Mouse (Mus musculus): ENCODE measurements around the gene Zdhhc7. TPM values are rescaled to one million over a fixed set of nuclear protein-coding genes. Genes with fewer than 3 reads are reported as not detected.

The Zdhhc7 gene
- polyA plus RNA-seq, 1 experiment, result 32.4 TPM

GRCm38 (mm10) chr8:120103916-120104315 lies 2.6 kb upstream of the Zdhhc7 start:
- Histone ChIP-seq H3K27me3 (ENCODE audit: control insufficient read depth, insufficient read depth, insufficient read length) (no peaks in the 10 kb centered on the region), H3K79me2 (ENCODE audit: control insufficient read depth, insufficient read depth) (peaks cover 39% of the 10 kb centered on the region), H3K79me3 (ENCODE audit: low read depth) (peaks cover 20% of the 10 kb centered on the region), H3K4me3 (ENCODE audit: insufficient read depth, poor library complexity, severe bottlenecking) (no peak overlapping the region), H3ac (ENCODE audit: control insufficient read depth, insufficient read length, low read depth) (no peak overlapping the region), H3K36me3 (ENCODE audit: control insufficient read depth, insufficient read depth) (peaks cover 5% of the 10 kb centered on the region)
- no peak for TF ChIP-seq MYOG (IDR thresholded peaks at IDR 0.05; ENCODE audit: control insufficient read depth, extremely low read depth, insufficient read length)
- TF ChIP-seq CEBPB (IDR thresholded peaks at IDR 0.05; ENCODE audit: low read depth), result no peak

GRCm38 (mm10) chr8:120100388-120101067 lies 754 bp downstream of the Zdhhc7 start:
- Histone ChIP-seq H3K4me3 (ENCODE audit: insufficient read depth, poor library complexity, severe bottlenecking) (peak overlapping the region; percentile 85), H3K36me3 (ENCODE audit: control insufficient read depth, insufficient read depth) (peaks cover 8% of the 10 kb centered on the region), H3K27me3 (ENCODE audit: control insufficient read depth, insufficient read depth, insufficient read length) (no peaks in the 10 kb centered on the region), H3K79me2 (ENCODE audit: control insufficient read depth, insufficient read depth) (peaks cover 69% of the 10 kb centered on the region), H3K79me3 (ENCODE audit: low read depth) (peaks cover 29% of the 10 kb centered on the region), H3ac (ENCODE audit: control insufficient read depth, insufficient read length, low read depth) (peak overlapping the region; percentile 99)
- TF ChIP-seq CEBPB (IDR thresholded peaks at IDR 0.05; ENCODE audit: low read depth) (no peak), MYOD1 (IDR thresholded peaks at IDR 0.05; ENCODE audit: control insufficient read depth, insufficient read length, low read depth) (no peak), FOSL1 (IDR thresholded peaks at IDR 0.05; ENCODE audit: insufficient read depth, low read length, poor library complexity, severe bottlenecking) (no peak), CTCF (IDR thresholded peaks at IDR 0.05; ENCODE audit: control insufficient read depth, insufficient read depth, insufficient read length) (no peak), USF1 (IDR thresholded peaks at IDR 0.05; ENCODE audit: low read depth) (no peak), MAX (IDR thresholded peaks at IDR 0.05) (no peak), MYOG (IDR thresholded peaks at IDR 0.05; ENCODE audit: control insufficient read depth, extremely low read depth, insufficient read length) (no peak)

DNA sequence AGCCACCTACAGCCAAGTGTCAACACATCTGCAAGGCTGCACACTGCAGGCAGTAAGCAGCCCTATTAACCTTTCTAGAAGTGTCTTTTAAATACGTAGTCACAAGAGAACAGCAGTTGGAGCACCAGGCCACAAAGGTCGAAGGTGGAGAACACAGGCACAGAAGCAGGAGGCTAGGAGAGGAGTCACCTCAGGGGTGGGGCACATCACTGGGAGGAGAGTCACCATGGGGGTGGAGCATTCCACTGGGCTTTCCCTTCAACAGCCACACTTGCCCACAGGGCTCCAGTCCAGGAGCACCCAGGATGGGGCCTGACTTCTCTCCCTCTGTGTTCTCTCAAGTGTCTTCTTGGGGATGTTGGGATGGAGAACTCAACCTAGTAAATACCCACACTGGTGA lies 4.8 kb downstream of the Zdhhc7 start:
- Histone ChIP-seq H3K4me3 (ENCODE audit: insufficient read depth, poor library complexity, severe bottlenecking) (no peak overlapping the region), H3K36me3 (ENCODE audit: control insufficient read depth, insufficient read depth) (peaks cover 18% of the 10 kb centered on the region), H3K27me3 (ENCODE audit: control insufficient read depth, insufficient read depth, insufficient read length) (no peaks in the 10 kb centered on the region), H3K79me2 (ENCODE audit: control insufficient read depth, insufficient read depth) (peaks cover 70% of the 10 kb centered on the region), H3K79me3 (ENCODE audit: low read depth) (peaks cover 21% of the 10 kb centered on the region), H3ac (ENCODE audit: control insufficient read depth, insufficient read length, low read depth) (no peak overlapping the region)
- no peak for TF ChIP-seq MYOG (IDR thresholded peaks at IDR 0.05; ENCODE audit: control insufficient read depth, extremely low read depth, insufficient read length)
- no peak for TF ChIP-seq CTCF (IDR thresholded peaks at IDR 0.05; ENCODE audit: control insufficient read depth, insufficient read depth, insufficient read length)
- no peak for TF ChIP-seq MAX (IDR thresholded peaks at IDR 0.05)
- no peak for TF ChIP-seq MYOD1 (IDR thresholded peaks at IDR 0.05; ENCODE audit: control insufficient read depth, insufficient read length, low read depth)
- TF ChIP-seq CEBPB (IDR thresholded peaks at IDR 0.05; ENCODE audit: low read depth), result no peak
- TF ChIP-seq USF1 (IDR thresholded peaks at IDR 0.05; ENCODE audit: low read depth), result no peak
- TF ChIP-seq FOSL1 (IDR thresholded peaks at IDR 0.05; ENCODE audit: insufficient read depth, low read length, poor library complexity, severe bottlenecking), result no peak

GRCm38 (mm10) chr8:120094801-120095200 lies 6.5 kb downstream of the Zdhhc7 start:
- Histone ChIP-seq H3K79me2 (ENCODE audit: control insufficient read depth, insufficient read depth) (peaks cover 55% of the 10 kb centered on the region), H3ac (ENCODE audit: control insufficient read depth, insufficient read length, low read depth) (no peak overlapping the region), H3K27me3 (ENCODE audit: control insufficient read depth, insufficient read depth, insufficient read length) (no peaks in the 10 kb centered on the region), H3K79me3 (ENCODE audit: low read depth) (peaks cover 12% of the 10 kb centered on the region), H3K36me3 (ENCODE audit: control insufficient read depth, insufficient read depth) (peaks cover 20% of the 10 kb centered on the region), H3K4me3 (ENCODE audit: insufficient read depth, poor library complexity, severe bottlenecking) (no peak overlapping the region)
- TF ChIP-seq CEBPB (IDR thresholded peaks at IDR 0.05; ENCODE audit: low read depth) (no peak), MYOG (IDR thresholded peaks at IDR 0.05; ENCODE audit: control insufficient read depth, extremely low read depth, insufficient read length) (no peak), FOSL1 (IDR thresholded peaks at IDR 0.05; ENCODE audit: insufficient read depth, low read length, poor library complexity, severe bottlenecking) (no peak), MYOD1 (IDR thresholded peaks at IDR 0.05; ENCODE audit: control insufficient read depth, insufficient read length, low read depth) (no peak), CTCF (IDR thresholded peaks at IDR 0.05; ENCODE audit: control insufficient read depth, insufficient read depth, insufficient read length) (no peak), USF1 (IDR thresholded peaks at IDR 0.05; ENCODE audit: low read depth) (no peak), MAX (IDR thresholded peaks at IDR 0.05) (no peak)

DNA sequence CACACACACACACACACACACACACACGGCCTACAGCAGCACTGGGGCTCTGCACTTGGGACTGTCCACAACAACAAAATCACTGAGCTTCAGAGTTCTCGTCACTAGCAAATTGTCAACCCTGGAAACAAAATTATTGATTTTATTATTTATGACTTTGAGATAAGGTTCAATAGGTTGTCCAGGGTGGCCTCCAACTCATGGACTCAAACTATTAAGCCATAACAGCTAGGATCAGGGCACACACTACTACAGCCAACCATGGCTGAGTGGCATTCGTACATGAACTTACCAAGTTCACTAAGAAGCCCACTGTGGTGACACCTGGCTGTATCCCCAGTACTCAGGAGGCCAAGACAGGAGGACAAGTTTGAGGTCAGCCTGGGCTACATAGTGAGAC lies 8.2 kb downstream of the Zdhhc7 start:
- no peak overlapping the region for H3K4me3 ChIP-seq (ENCODE audit: insufficient read depth, poor library complexity, severe bottlenecking)
- H3K36me3 ChIP-seq (ENCODE audit: control insufficient read depth, insufficient read depth), result peaks cover 20% of the 10 kb centered on the region
- peaks cover 6% of the 10 kb centered on the region for H3K79me3 ChIP-seq (ENCODE audit: low read depth)
- peaks cover 38% of the 10 kb centered on the region for H3K79me2 ChIP-seq (ENCODE audit: control insufficient read depth, insufficient read depth)
- no peak overlapping the region for H3ac ChIP-seq (ENCODE audit: control insufficient read depth, insufficient read length, low read depth)
- no peak for TF ChIP-seq MAX (IDR thresholded peaks at IDR 0.05)
- TF ChIP-seq CEBPB (IDR thresholded peaks at IDR 0.05; ENCODE audit: low read depth), result no peak
- TF ChIP-seq MYOG (IDR thresholded peaks at IDR 0.05; ENCODE audit: control insufficient read depth, extremely low read depth, insufficient read length), result no peak
- no peak for TF ChIP-seq FOSL1 (IDR thresholded peaks at IDR 0.05; ENCODE audit: insufficient read depth, low read length, poor library complexity, severe bottlenecking)
- TF ChIP-seq MYOD1 (IDR thresholded peaks at IDR 0.05; ENCODE audit: control insufficient read depth, insufficient read length, low read depth), result no peak
- TF ChIP-seq CTCF (IDR thresholded peaks at IDR 0.05; ENCODE audit: control insufficient read depth, insufficient read depth, insufficient read length), result no peak
- no peak for TF ChIP-seq USF1 (IDR thresholded peaks at IDR 0.05; ENCODE audit: low read depth)
- H3K27me3 ChIP-seq (ENCODE audit: control insufficient read depth, insufficient read depth, insufficient read length), result no peaks in the 10 kb centered on the region

DNA sequence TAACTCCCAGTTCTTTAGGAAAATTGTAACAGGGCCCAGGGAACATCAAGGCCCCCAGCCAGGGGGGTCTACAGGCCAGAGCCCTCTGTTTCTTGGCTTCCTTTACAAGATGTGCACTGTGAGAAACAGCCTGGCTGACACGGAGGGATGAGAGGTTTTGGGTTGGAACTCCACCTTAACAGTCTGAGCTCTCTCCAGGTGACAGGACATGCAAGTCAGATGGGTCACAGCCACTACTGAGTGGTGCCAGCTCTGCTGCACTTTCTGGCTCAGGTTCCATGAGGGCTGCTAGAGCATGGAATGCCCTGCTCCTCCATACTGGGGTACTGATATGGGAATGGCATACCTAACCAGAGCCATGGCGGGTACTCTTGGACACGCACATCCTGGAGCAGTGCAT lies 10.2 kb downstream of the Zdhhc7 start:
- H3ac ChIP-seq (ENCODE audit: control insufficient read depth, insufficient read length, low read depth), result no peak overlapping the region
- no peak for TF ChIP-seq MYOG (IDR thresholded peaks at IDR 0.05; ENCODE audit: control insufficient read depth, extremely low read depth, insufficient read length)
- TF ChIP-seq FOSL1 (IDR thresholded peaks at IDR 0.05; ENCODE audit: insufficient read depth, low read length, poor library complexity, severe bottlenecking), result no peak
- peaks cover 28% of the 10 kb centered on the region for H3K36me3 ChIP-seq (ENCODE audit: control insufficient read depth, insufficient read depth)

More for the DNA sequence above, 10.2 kb downstream of the Zdhhc7 start:
- Histone ChIP-seq H3K79me3 (ENCODE audit: low read depth) (peaks cover under 1% of the 10 kb centered on the region), H3K4me3 (ENCODE audit: insufficient read depth, poor library complexity, severe bottlenecking) (no peak overlapping the region), H3K27me3 (ENCODE audit: control insufficient read depth, insufficient read depth, insufficient read length) (no peaks in the 10 kb centered on the region), H3K79me2 (ENCODE audit: control insufficient read depth, insufficient read depth) (peaks cover 21% of the 10 kb centered on the region)
